Mouse (Mus musculus): ENCODE results near the gene Rbm44. TPM values are rescaled to one million over a fixed set of nuclear protein-coding genes. Genes with fewer than 3 reads are reported as not detected.

The Rbm44 gene
- polyA plus RNA-seq, 1 experiment from 2014 or later = 1.0 TPM

- no peak overlapping the region for H3K4me3 ChIP-seq (ENCODE audit: low read length)
- peak; percentile 40; the same call in 1 of the 2 replicates for ATAC-seq (ENCODE audit: low FRiP score, low TSS enrichment)
Observed at GRCm38 (mm10) chr1:91181261-91181660, 36.4 kb downstream of the Rbm44 start.

GRCm38 (mm10) chr1:91181784-91182450 is 37.0 kb downstream of the Rbm44 start:
- no peak for ATAC-seq (ENCODE audit: low FRiP score, low TSS enrichment)
- Histone ChIP-seq H3K27me3 (ENCODE audit: control insufficient read depth, insufficient read depth, low read length) (peaks cover 19% of the 10 kb centered on the region), H3K4me3 (ENCODE audit: low read length) (no peak overlapping the region), H3K4me2 (replicated peaks; ENCODE audit: low read depth, low read length) (no peak overlapping the region), H3K36me3 (ENCODE audit: control insufficient read depth, insufficient read depth, low read length) (no peaks in the 10 kb centered on the region), H3K9ac (ENCODE audit: low read depth, low read length) (no peak overlapping the region), H3K27ac (ENCODE audit: low read depth, low read length) (no peak overlapping the region), H3K4me1 (ENCODE audit: control insufficient read depth, insufficient read depth, low read length) (peaks cover 9% of the 10 kb centered on the region), H3K9me3 (ENCODE audit: control insufficient read depth, low read length) (no peaks in the 10 kb centered on the region)
- WGBS = 40% methylated on average over 12 of the region's 12 CpGs

More at GRCm38 (mm10) chr1:91181261-91181660, 36.4 kb downstream of the Rbm44 start:
- Histone ChIP-seq H3K36me3 (ENCODE audit: control insufficient read depth, insufficient read depth, low read length) (no peaks in the 10 kb centered on the region), H3K4me1 (ENCODE audit: control insufficient read depth, insufficient read depth, low read length) (peaks cover 9% of the 10 kb centered on the region), H3K4me2 (replicated peaks; ENCODE audit: low read depth, low read length) (no peak overlapping the region), H3K9ac (ENCODE audit: low read depth, low read length) (no peak overlapping the region), H3K27ac (ENCODE audit: low read depth, low read length) (no peak overlapping the region), H3K27me3 (ENCODE audit: control insufficient read depth, insufficient read depth, low read length) (peaks cover 19% of the 10 kb centered on the region), H3K9me3 (ENCODE audit: control insufficient read depth, low read length) (no peaks in the 10 kb centered on the region)
- WGBS = 38% methylated on average over 5 of the region's 5 CpGs

GRCm38 (mm10) chr1:91183305-91183704 is 38.4 kb downstream of the Rbm44 start:
- H3K9me3 ChIP-seq (ENCODE audit: control insufficient read depth, low read length) = no peaks in the 10 kb centered on the region
- peaks cover 19% of the 10 kb centered on the region for H3K27me3 ChIP-seq (ENCODE audit: control insufficient read depth, insufficient read depth, low read length)
- no peak for ATAC-seq (ENCODE audit: low FRiP score, low TSS enrichment)
- no peak overlapping the region for H3K4me2 ChIP-seq (replicated peaks; ENCODE audit: low read depth, low read length)
- peaks cover 9% of the 10 kb centered on the region for H3K4me1 ChIP-seq (ENCODE audit: control insufficient read depth, insufficient read depth, low read length)
- no peak overlapping the region for H3K27ac ChIP-seq (ENCODE audit: low read depth, low read length)
- no peak overlapping the region for H3K9ac ChIP-seq (ENCODE audit: low read depth, low read length)
- WGBS = 87% methylated on average over 10 of the region's 10 CpGs
- no peak overlapping the region for H3K4me3 ChIP-seq (ENCODE audit: low read length)
- H3K36me3 ChIP-seq (ENCODE audit: control insufficient read depth, insufficient read depth, low read length) = no peaks in the 10 kb centered on the region

GRCm38 (mm10) chr1:91186677-91187076 is 41.8 kb downstream of the Rbm44 start:
- no peak overlapping the region for H3K9ac ChIP-seq (ENCODE audit: low read depth, low read length)
- peaks cover 2% of the 10 kb centered on the region; the same call in 1 of the 2 replicates for H3K4me1 ChIP-seq (ENCODE audit: control insufficient read depth, insufficient read depth, low read length)
- peaks cover 2% of the 10 kb centered on the region; the same call in 1 of the 2 replicates for H3K27me3 ChIP-seq (ENCODE audit: control insufficient read depth, insufficient read depth, low read length)
- H3K4me2 ChIP-seq (replicated peaks; ENCODE audit: low read depth, low read length) = no peak overlapping the region
- no peak overlapping the region for H3K27ac ChIP-seq (ENCODE audit: low read depth, low read length)
- 85% methylated on average over 6 of the region's 6 CpGs for WGBS
- H3K36me3 ChIP-seq (ENCODE audit: control insufficient read depth, insufficient read depth, low read length) = no peaks in the 10 kb centered on the region
- no peaks in the 10 kb centered on the region for H3K9me3 ChIP-seq (ENCODE audit: control insufficient read depth, low read length)
- ATAC-seq (ENCODE audit: low FRiP score, low TSS enrichment) = no peak
- H3K4me3 ChIP-seq (ENCODE audit: low read length) = no peak overlapping the region

GRCm38 (mm10) chr1:91187315-91187714 is 42.4 kb downstream of the Rbm44 start:
- no peaks in the 10 kb centered on the region for H3K9me3 ChIP-seq (ENCODE audit: control insufficient read depth, low read length)
- peaks cover 2% of the 10 kb centered on the region; the same call in 1 of the 2 replicates for H3K27me3 ChIP-seq (ENCODE audit: control insufficient read depth, insufficient read depth, low read length)
- no peaks in the 10 kb centered on the region for H3K36me3 ChIP-seq (ENCODE audit: control insufficient read depth, insufficient read depth, low read length)
- WGBS = 95% methylated on average over 5 of the region's 5 CpGs
- H3K9ac ChIP-seq (ENCODE audit: low read depth, low read length) = no peak overlapping the region
- no peak overlapping the region for H3K4me3 ChIP-seq (ENCODE audit: low read length)
- no peak overlapping the region for H3K27ac ChIP-seq (ENCODE audit: low read depth, low read length)
- H3K4me2 ChIP-seq (replicated peaks; ENCODE audit: low read depth, low read length) = no peak overlapping the region
- no peaks in the 10 kb centered on the region for H3K4me1 ChIP-seq (ENCODE audit: control insufficient read depth, insufficient read depth, low read length)
- no peak for ATAC-seq (ENCODE audit: low FRiP score, low TSS enrichment)

GRCm38 (mm10) chr1:91187786-91188640 is 43.1 kb downstream of the Rbm44 start:
- Histone ChIP-seq H3K27ac (ENCODE audit: low read depth, low read length) (no peak overlapping the region), H3K4me2 (replicated peaks; ENCODE audit: low read depth, low read length) (no peak overlapping the region), H3K4me3 (ENCODE audit: low read length) (no peak overlapping the region), H3K27me3 (ENCODE audit: control insufficient read depth, insufficient read depth, low read length) (peaks cover 2% of the 10 kb centered on the region; the same call in 1 of the 2 replicates), H3K36me3 (ENCODE audit: control insufficient read depth, insufficient read depth, low read length) (no peaks in the 10 kb centered on the region), H3K9ac (ENCODE audit: low read depth, low read length) (no peak overlapping the region), H3K9me3 (ENCODE audit: control insufficient read depth, low read length) (no peaks in the 10 kb centered on the region), H3K4me1 (ENCODE audit: control insufficient read depth, insufficient read depth, low read length) (no peaks in the 10 kb centered on the region)
- 89% methylated on average over 7 of the region's 7 CpGs for WGBS
- no peak for ATAC-seq (ENCODE audit: low FRiP score, low TSS enrichment)

- no peak for ATAC-seq (ENCODE audit: low FRiP score, low TSS enrichment)
- 85% methylated on average over 10 of the region's 10 CpGs for WGBS
- H3K4me3 ChIP-seq (ENCODE audit: low read length) = no peak overlapping the region
- no peaks in the 10 kb centered on the region for H3K4me1 ChIP-seq (ENCODE audit: control insufficient read depth, insufficient read depth, low read length)
- no peak overlapping the region for H3K4me2 ChIP-seq (replicated peaks; ENCODE audit: low read depth, low read length)
- H3K9me3 ChIP-seq (ENCODE audit: control insufficient read depth, low read length) = no peaks in the 10 kb centered on the region
- no peak overlapping the region for H3K9ac ChIP-seq (ENCODE audit: low read depth, low read length)
- no peak overlapping the region for H3K27ac ChIP-seq (ENCODE audit: low read depth, low read length)
- no peaks in the 10 kb centered on the region for H3K36me3 ChIP-seq (ENCODE audit: control insufficient read depth, insufficient read depth, low read length)
- peaks cover 2% of the 10 kb centered on the region; the same call in 1 of the 2 replicates for H3K27me3 ChIP-seq (ENCODE audit: control insufficient read depth, insufficient read depth, low read length)
Observed at GRCm38 (mm10) chr1:91188851-91189460, 44.1 kb downstream of the Rbm44 start.

- Histone ChIP-seq H3K27ac (ENCODE audit: low read depth, low read length) (no peak overlapping the region), H3K27me3 (ENCODE audit: control insufficient read depth, insufficient read depth, low read length) (no peaks in the 10 kb centered on the region), H3K4me2 (replicated peaks; ENCODE audit: low read depth, low read length) (no peak overlapping the region), H3K4me1 (ENCODE audit: control insufficient read depth, insufficient read depth, low read length) (no peaks in the 10 kb centered on the region), H3K36me3 (ENCODE audit: control insufficient read depth, insufficient read depth, low read length) (no peaks in the 10 kb centered on the region), H3K9me3 (ENCODE audit: control insufficient read depth, low read length) (no peaks in the 10 kb centered on the region), H3K4me3 (ENCODE audit: low read length) (no peak overlapping the region), H3K9ac (ENCODE audit: low read depth, low read length) (no peak overlapping the region)
- WGBS = 77% methylated on average over 8 of the region's 8 CpGs
- no peak for ATAC-seq (ENCODE audit: low FRiP score, low TSS enrichment)
Observed at GRCm38 (mm10) chr1:91192184-91192583, 47.3 kb downstream of the Rbm44 start.

All from kidney, embryonic 14.5 days (tissue).